Mouse (Mus musculus) CD4-positive, CD25-positive, alpha-beta regulatory T cell, adult 4 months (primary cell): ENCODE data around the gene Eno1. TPM values are rescaled to one million over a fixed set of nuclear protein-coding genes. Genes with fewer than 3 reads are reported as not detected.
"Not testable (repeated sequence)": the region's sequence is repeated elsewhere in the genome, so short reads cannot be mapped to it uniquely, and the experiment has no call there.

Experiments
- ATAC-seq: one replicate; pipeline ENCODE4 v1.8.0; 2017
- polyA plus RNA-seq, 2 experiments: library from polyadenylated mRNA; unstranded; fragments of 100-300 nt; shearing (Covaris generic); gene quantifications; one replicate each; pipeline ENCODE4 v1.2.1; 2017

The Eno1 gene
- polyA plus RNA-seq, 2 experiments from 2014 or later = 733 to 1,178 TPM

GRCm38 (mm10) chr4:150281891-150282630 is 45.5 kb downstream of the Eno1 start:
- peak; percentile 16 for ATAC-seq

DNA sequence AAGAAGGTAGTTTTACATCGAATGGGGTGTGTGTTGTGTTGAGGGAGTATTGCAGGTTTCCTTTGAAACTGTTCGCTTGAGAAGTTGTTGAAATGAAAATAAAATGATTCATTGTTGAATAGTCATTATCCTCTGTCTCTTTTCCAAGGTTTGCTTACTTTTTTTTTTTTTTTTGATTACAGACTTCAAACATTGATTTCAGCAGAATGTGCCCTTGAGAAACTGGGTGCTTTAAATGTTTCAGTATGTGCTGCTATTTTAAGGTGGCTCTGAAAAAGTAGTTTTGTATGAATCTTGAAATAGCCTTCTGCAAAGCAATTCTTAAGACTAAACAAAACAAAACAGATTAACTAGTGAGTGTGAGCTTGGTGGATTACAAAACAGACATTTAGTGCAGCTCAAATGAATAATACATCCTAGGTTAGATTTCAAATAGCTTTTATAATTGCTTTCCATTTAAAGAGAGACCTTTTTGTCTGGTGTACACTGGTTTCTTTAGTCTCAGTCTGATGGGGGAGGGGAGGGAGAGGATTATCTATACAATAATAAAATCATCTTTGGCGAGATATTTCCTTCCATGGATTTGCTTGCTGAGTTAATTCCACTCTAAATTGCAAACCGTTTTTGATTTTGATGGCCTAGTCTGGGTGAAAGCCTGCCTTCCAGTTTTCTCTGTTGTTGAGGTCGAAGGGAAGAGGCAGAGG is 46.3 kb downstream of the Eno1 start:
- no peak for ATAC-seq

DNA sequence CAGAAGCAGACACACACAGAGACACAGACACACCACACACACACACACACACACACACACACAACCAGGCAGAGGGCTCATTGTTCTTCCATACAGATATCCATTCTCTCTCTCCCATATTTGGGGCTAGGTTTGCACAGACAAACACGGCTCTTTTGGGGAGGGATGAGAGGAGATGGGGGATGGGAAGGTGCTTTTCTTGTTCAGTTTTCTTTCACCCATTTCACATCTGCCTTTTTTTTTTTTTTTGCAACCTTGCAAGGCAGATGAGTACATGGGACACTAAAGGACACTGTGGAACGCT is 46.8 kb downstream of the Eno1 start:
- ATAC-seq = no peak

- no peak for ATAC-seq
These were observed 47.5 kb downstream of the Eno1 start for GRCm38 (mm10) chr4:150283993-150284392.

GRCm38 (mm10) chr4:150286980-150287379 is 50.5 kb downstream of the Eno1 start:
- ATAC-seq = no peak

GRCm38 (mm10) chr4:150287463-150287862 is 50.9 kb downstream of the Eno1 start:
- not testable (repeated sequence) for ATAC-seq

DNA sequence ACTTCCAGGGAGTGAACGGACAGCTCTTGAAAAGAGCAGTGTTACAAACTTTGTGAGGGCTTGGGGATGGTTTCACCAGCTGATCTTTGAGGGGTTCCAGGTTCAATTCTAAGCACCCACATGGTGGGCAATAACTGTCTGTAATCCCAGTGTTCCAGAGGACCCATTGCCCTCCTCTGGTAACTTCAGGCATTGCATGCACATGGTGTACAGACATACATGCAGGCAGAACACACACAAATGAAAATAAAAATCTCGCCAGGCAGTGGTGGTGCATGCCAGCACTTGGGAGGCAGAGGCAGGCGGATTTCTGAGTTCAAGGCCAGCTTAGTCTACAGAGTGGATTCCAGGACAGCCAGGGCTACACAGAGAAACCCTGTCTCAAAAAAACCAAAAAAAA is 55.4 kb downstream of the Eno1 start:
- no peak for ATAC-seq

GRCm38 (mm10) chr4:150294870-150295269 is 58.3 kb downstream of the Eno1 start:
- no peak for ATAC-seq

- no peak for ATAC-seq
These were observed 59.4 kb downstream of the Eno1 start for GRCm38 (mm10) chr4:150295966-150296365.

Other genes starting within 250 kb of the Eno1 start
- 1 to 10 TPM; 4.1 to 4.4 TPM for gene H6pd, start 227.7 kb upstream of the Eno1 start, polyA plus RNA-seq
- under 1 TPM; 0.15 to 0.30 TPM for gene Gpr157, start 149.4 kb upstream of the Eno1 start, polyA plus RNA-seq
- not detected for gene Slc2a5, start 117.4 kb upstream of the Eno1 start, polyA plus RNA-seq
- gene Slc2a7, start 87.7 kb upstream of the Eno1 start, polyA plus RNA-seq = not detected
- not detected for gene Car6, start 35.4 kb upstream of the Eno1 start, polyA plus RNA-seq
- gene Rere, start 44.9 kb downstream of the Eno1 start, polyA plus RNA-seq = 10 to 100 TPM; 24.7 to 28.4 TPM